Mouse (Mus musculus): ENCODE measurements around the gene Apoc1.
A peak's percentile ranks its signal among the peaks of the same experiment; 100 is the strongest.

GRCm38 (mm10) chr7:19666750-19667149, 25.7 kb downstream of the Apoc1 start:
- no peak for TF ChIP-seq POLR2A (IDR thresholded peaks at IDR 0.05; ENCODE audit: extremely low read depth, insufficient read depth, low read length)
- TF ChIP-seq CTCF (IDR thresholded peaks at IDR 0.05; ENCODE audit: low read depth, low read length): peak; percentile 49; the same call in 1 of the 2 replicates
